Mouse (Mus musculus): ENCODE measurements around the gene Kcnk5.

The Kcnk5 gene

GRCm38 (mm10) chr14:20165413-20165812 is 16.2 kb downstream of the Kcnk5 start:
- DNase-seq (ENCODE audit: low spot score): no peak

GRCm38 (mm10) chr14:20164438-20164837 is 17.2 kb downstream of the Kcnk5 start:
- DNase-seq (ENCODE audit: low spot score): no peak

GRCm38 (mm10) chr14:20162686-20163085 is 18.9 kb downstream of the Kcnk5 start:
- DNase-seq (ENCODE audit: low spot score): no peak

GRCm38 (mm10) chr14:20158727-20159681 is 22.6 kb downstream of the Kcnk5 start:
- no peak for DNase-seq (ENCODE audit: low spot score)

DNA sequence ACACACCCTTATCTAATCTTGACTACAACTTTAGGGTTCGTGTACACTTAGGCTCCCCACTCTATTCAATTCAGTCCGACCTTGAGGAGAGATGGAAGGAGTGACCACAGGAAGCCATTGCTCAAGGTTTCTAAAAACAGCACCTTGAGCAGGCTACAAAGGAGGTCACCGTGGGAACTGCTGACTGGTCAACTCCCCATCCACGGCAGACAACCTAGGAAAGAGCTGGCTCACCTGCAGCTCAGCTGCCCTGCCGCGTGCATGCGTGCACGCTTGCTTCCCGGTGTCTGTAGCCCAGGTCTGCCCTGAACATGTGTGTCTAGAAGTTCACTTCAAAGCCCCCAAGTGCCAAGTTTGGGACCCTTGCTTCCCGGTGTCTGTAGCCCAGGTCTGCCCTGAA is 24.0 kb downstream of the Kcnk5 start:
- DNase-seq (ENCODE audit: low spot score): no peak

DNA sequence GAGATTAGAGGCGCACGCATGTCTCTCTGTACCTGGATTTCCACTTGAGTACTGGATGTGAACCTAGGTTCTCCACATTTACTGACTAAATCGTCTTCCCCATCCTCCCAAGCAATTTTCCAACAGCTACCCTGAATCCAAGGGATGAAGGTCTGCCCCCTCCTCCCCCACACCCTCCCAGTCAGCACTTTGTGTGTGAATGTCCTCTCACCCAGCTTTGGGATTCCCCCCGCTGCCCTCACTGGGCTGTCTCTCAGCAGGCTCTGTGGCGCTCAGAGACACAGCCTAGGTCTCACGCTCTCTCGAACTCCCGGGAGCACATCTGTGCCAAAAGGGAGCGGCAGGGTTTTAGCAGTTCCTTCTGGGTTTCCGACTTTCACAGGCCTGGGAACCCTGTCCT is 25.9 kb downstream of the Kcnk5 start:
- DNase-seq (ENCODE audit: low spot score): no peak

DNA sequence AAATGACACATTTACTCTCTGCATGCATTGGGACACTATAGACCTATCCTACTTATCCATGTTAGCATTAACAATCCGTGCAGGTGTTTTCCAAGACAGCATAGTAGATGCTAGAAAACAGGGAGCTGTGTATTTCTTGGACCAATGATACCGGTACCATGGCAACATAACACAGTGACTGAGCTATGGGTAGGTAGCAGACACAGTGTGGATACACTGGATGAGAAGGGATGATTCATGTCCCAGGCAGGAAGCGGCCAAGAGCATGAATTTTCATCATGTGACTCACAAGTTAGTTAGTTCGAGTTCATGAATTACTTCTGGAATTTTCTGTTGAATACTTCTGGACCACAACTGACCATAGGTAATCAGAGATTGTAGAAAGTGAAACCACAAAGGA is 26.7 kb downstream of the Kcnk5 start:
- DNase-seq (ENCODE audit: low spot score): no peak

DNA sequence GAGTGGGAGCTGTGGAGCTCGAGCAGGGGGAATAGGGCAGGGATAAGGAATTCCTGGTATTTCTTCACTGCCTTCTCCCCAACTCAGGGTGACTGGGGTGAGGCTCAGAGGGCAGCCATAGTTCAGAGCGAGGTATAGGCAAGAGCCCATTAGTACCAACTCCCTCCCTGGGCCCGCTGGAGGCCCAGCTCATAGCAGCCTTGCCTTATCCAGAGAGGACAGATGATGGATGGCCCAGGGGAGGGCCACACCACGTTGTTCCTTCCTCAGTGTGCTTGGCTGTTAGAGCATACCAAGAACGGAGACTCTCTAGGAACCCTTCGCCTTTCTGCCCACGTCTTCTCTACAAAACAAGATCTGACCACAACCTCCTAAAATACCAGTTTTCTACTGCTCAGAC is 27.4 kb downstream of the Kcnk5 start:
- DNase-seq (ENCODE audit: low spot score): no peak

DNA sequence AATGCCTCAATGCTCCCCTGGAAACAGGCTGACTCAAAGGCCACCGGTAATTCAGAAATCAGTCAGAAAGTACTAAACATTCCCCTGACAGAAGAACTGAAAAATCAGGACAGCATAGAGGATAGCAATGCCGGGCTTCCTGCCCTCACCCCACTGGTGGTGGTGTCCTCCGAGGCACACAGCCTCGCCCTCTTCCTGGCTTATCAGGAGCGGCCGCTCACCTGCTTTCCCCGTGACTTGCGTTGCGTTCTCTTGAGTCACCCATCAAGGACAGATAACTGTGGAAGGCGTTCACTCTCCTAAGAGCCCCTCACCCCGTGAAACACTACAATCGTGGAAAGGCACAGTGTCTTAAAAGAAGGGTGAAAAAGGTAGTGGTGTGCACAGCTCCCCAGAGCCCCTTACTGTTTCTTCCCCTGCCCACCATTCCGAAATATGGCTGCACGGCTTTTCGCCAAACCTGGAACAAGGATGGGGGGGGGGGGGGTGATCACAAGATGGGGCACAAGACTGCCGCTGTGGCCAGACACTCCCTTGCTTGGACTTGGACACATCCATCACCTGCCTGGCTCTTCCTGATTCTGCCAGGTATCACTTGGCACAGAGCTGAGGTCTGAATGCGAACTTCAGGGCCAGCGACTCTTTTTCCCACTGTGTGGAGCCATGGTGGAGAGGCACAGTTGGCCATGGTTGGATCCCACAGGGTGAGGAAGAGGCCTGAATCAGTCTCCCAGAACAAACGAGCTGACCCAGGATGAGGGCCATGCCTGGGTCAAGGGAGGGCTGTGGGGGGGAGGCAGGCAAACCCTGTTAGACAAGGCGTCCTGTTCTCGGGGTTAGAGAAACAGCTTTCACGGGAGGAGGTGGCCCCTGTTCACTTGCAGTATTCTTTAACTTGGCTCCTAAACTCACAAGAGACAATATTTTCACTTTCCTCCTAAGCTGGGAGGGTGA is 32.2 kb downstream of the Kcnk5 start:
- DNase-seq (ENCODE audit: low spot score): no peak

GRCm38 (mm10) chr14:20148514-20148913 is 33.1 kb downstream of the Kcnk5 start:
- DNase-seq (ENCODE audit: low spot score): no peak

- DNase-seq (ENCODE audit: low spot score): no peak
These were observed 33.8 kb downstream of the Kcnk5 start for GRCm38 (mm10) chr14:20147854-20148253.

GRCm38 (mm10) chr14:20144093-20144492 is 37.5 kb downstream of the Kcnk5 start:
- no peak for DNase-seq (ENCODE audit: low spot score)

GRCm38 (mm10) chr14:20138484-20139355 is 42.9 kb downstream of the Kcnk5 start, which contains the start of gene Saysd1:
TSS of gene Saysd1 (minus strand) at chr14:20138534.
- DNase-seq (ENCODE audit: low spot score): no peak

GRCm38 (mm10) chr14:20134965-20135671 is 46.5 kb downstream of the Kcnk5 start:
- no peak for DNase-seq (ENCODE audit: low spot score)

DNA sequence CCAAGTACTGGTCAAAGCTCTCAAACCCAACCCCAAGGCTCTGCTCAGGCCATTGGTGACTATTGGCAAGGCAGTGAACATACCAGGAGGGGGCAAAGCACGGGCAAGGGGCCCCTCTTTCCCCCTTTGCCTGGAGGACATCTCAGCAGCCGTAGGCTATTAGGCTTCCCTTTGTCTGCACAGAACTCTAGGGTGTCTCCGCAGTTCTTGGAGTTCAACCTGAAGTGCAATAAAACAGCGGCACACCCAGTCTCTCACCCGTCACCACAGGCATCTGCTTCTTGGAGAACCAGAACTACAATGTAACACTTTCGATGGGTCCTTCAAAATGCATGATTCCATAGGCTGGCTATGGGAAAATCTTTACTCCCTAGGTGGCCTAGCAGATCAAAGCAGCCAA is 53.4 kb downstream of the Kcnk5 start:
- DNase-seq (ENCODE audit: low spot score): no peak

GRCm38 (mm10) chr14:20127406-20128087 is 54.1 kb downstream of the Kcnk5 start:
- DNase-seq (ENCODE audit: low spot score): no peak

GRCm38 (mm10) chr14:20120868-20121267 is 60.7 kb downstream of the Kcnk5 start:
- DNase-seq (ENCODE audit: low spot score): no peak

DNA sequence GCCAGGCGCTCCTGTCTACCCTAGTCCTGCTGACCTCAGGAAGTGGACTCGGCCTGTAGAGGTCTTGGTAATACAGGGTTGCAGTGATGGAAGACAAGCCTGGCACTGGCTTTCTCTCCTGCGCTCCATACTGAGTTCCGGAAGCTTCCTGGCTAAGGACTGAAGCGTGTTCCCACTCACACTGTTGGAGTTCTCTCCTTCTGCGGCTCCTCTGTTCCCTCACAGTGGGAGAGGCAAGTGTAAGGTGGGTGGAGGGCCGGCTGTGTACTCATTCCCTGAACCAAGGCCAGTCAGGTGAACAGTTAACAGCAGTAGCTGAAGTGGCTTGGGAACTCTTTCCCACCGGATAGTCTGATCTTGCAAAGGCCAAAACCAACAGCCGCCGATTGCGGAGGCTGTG is 61.6 kb downstream of the Kcnk5 start:
- DNase-seq (ENCODE audit: low spot score): no peak

GRCm38 (mm10) chr14:20116149-20116605 is 65.4 kb downstream of the Kcnk5 start:
- DNase-seq (ENCODE audit: low spot score): no peak

DNA sequence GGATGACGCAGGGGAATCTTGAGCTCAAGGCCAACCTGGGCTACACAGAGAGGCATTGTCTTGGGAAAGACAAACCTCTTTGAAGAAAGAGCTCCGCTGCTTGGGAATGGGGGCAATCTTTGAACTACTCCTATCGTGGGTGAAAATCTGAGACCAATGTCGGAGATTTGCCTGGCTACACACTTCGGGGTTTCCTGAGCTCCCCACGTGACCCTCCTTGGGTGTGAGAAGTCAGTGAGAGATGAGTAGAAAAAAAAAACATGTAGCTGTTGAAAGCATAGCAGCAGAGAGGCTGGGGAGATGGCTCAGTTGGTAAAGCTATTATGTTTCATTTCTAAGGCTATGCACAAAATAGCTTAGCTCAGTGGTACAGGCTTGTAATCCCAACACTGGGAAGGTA is 66.7 kb downstream of the Kcnk5 start:
- no peak for DNase-seq (ENCODE audit: low spot score)
